Mouse (Mus musculus) lung, postnatal 36 days (tissue): Measurements from ENCODE around the gene BC049762.
A peak's percentile ranks its signal among the peaks of the same experiment; 100 is the strongest.

ENCODE experiments used
- DNase-seq: peaks from one replicate; pipeline ENCODE4 v3.0.0; 2022; ENCODE audit warnings: mixed read lengths

Gene BC049762

GRCm38 (mm10) chr11:51262342-51263285 lies at the start of gene BC049762:
Gene BC049762 (minus strand): TSS chr11:51263046.
- DNase-seq: peak; percentile 99

GRCm38 (mm10) chr11:51311846-51312245 lies 49.0 kb upstream of the BC049762 start:
- no peak for DNase-seq

GRCm38 (mm10) chr11:51308306-51308705 lies 45.5 kb upstream of the BC049762 start:
- peak; percentile 59 for DNase-seq

- no peak for DNase-seq
Observed at GRCm38 (mm10) chr11:51303981-51304553, 41.2 kb upstream of the BC049762 start.

GRCm38 (mm10) chr11:51302396-51302795 lies 39.5 kb upstream of the BC049762 start:
- no peak for DNase-seq

- DNase-seq: no peak
Observed at GRCm38 (mm10) chr11:51298691-51299090, 35.8 kb upstream of the BC049762 start.

- DNase-seq: no peak
Observed at GRCm38 (mm10) chr11:51295742-51296141, 32.9 kb upstream of the BC049762 start.

- no peak for DNase-seq
Observed at GRCm38 (mm10) chr11:51293956-51294530, 31.2 kb upstream of the BC049762 start.

- DNase-seq: peak; percentile 47
Observed at GRCm38 (mm10) chr11:51290066-51290955, 27.5 kb upstream of the BC049762 start.

GRCm38 (mm10) chr11:51289564-51290041 lies 26.8 kb upstream of the BC049762 start, which contains the start of gene Col23a1:
Gene Col23a1 (plus strand): TSS chr11:51289920.
- peak; percentile 89 for DNase-seq

GRCm38 (mm10) chr11:51274418-51274817 lies 11.6 kb upstream of the BC049762 start:
- no peak for DNase-seq

GRCm38 (mm10) chr11:51265326-51265725 lies 2.5 kb upstream of the BC049762 start:
- peak; percentile 61 for DNase-seq

GRCm38 (mm10) chr11:51264352-51264751 lies 1.5 kb upstream of the BC049762 start:
- peak; percentile 90 for DNase-seq

GRCm38 (mm10) chr11:51263286-51263831 lies 513 bp upstream of the BC049762 start:
- DNase-seq: peak; percentile 76

- no peak for DNase-seq
Observed at GRCm38 (mm10) chr11:51261680-51262219, 1.1 kb downstream of the BC049762 start, which contains the start of gene Clk4. Gene Clk4 (plus strand): TSS chr11:51261730.

GRCm38 (mm10) chr11:51257006-51257405 lies 5.8 kb downstream of the BC049762 start:
- peak; percentile 7 for DNase-seq

GRCm38 (mm10) chr11:51242897-51243296 lies 19.9 kb downstream of the BC049762 start:
- DNase-seq: no peak

GRCm38 (mm10) chr11:51234626-51235025 lies 28.2 kb downstream of the BC049762 start:
- DNase-seq: no peak

GRCm38 (mm10) chr11:51227104-51227503 lies 35.7 kb downstream of the BC049762 start:
- no peak for DNase-seq

GRCm38 (mm10) chr11:51220308-51220707 lies 42.5 kb downstream of the BC049762 start, which contains the start of gene Gm12569:
Gene Gm12569 (plus strand): TSS chr11:51220473.
- no peak for DNase-seq

- no peak for DNase-seq
Observed at GRCm38 (mm10) chr11:51219396-51219980, 43.4 kb downstream of the BC049762 start.
